Mouse (Mus musculus) G1E (cell line): ENCODE results near the gene Alg1.

Experiments used
- CTCF ChIP-seq: IDR thresholded peaks from 2 replicates; pipeline ENCODE4 v1.5.1; 2012; ENCODE audit warnings: low read depth, low read length, inconsistent platforms, mixed read lengths
- GATA1 ChIP-seq: IDR thresholded peaks from 2 replicates; pipeline ENCODE4 v1.6.1; 2012; ENCODE audit warnings: borderline replicate concordance, low read length, inconsistent platforms, mixed read lengths
- GATA2 ChIP-seq: IDR thresholded peaks from 2 replicates; pipeline ENCODE4 v1.6.1; 2012; ENCODE audit warnings: low read depth, low read length, inconsistent platforms, borderline replicate concordance
- POLR2AphosphoS5 ChIP-seq: IDR thresholded peaks from 2 replicates; pipeline ENCODE4 v1.6.1; 2012; ENCODE audit warnings: low read depth, low read length, inconsistent platforms; ENCODE audit not compliant: insufficient replicate concordance
- TAL1 ChIP-seq: conservative IDR thresholded peaks from 2 replicates; pipeline ENCODE4 v1.6.1; 2012; ENCODE audit warnings: low read depth, low read length, inconsistent platforms, mixed read lengths

DNA sequence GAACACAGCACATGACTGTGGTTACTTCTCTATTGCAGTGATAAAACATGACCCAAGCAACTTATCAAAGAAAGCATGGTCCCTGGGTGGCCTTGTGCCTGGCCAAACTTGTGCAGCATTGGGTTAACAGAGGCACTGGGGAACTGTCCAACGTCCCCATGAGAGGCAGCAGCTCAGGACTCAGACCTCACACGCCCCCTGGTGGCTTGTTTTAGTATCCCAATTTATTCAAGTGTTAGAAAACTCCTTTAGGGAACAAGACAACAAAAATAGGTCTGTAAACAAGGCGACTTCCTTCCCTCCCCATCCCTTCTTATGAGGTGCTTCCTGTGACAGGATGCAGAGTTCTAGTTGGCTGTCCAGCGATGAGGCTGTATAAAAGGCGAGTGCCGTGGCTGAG is 38.3 kb upstream of the Alg1 start:
- TF ChIP-seq CTCF, result peak; percentile 54; the same call in 1 of the 2 replicates
- TF ChIP-seq GATA1, result no peak
- TF ChIP-seq GATA2, result no peak
- no peak for TF ChIP-seq TAL1
- TF ChIP-seq POLR2AphosphoS5, result no peak
